Mouse (Mus musculus) intestine, embryonic 14.5 days (tissue): Measurements from ENCODE around the gene Fam219b. TPM values are rescaled to one million over a fixed set of nuclear protein-coding genes. Genes with fewer than 3 reads are reported as not detected.

Source experiments
- ATAC-seq: fragments of 200-750 bp; cut with Nextera tagmentation; replicated peaks from 2 replicates; pipeline ENCODE4 v1.8.0; 2017; ENCODE audit warnings: low read depth, moderate number of reproducible peaks, moderate TSS enrichment, moderate library complexity; ENCODE audit not compliant: low FRiP score, low TSS enrichment
- DNase-seq: peaks from one replicate; pipeline ENCODE4 v3.0.0-alpha.2; 2018; ENCODE audit warnings: low spot score
- H3K27ac ChIP-seq: fragments of 300-500 bp; sonication (generic); 2 replicates; pipeline ENCODE4 v1.5.1; 2014; ENCODE audit warnings: low read depth, mild to moderate bottlenecking, control low read depth
- H3K27me3 ChIP-seq: fragments of 300-500 bp; sonication (generic); replicated peaks from 2 replicates; pipeline ENCODE4 v1.6.1; 2014; ENCODE audit warnings: low read length, control low read depth; ENCODE audit not compliant: control insufficient read depth, insufficient read depth
- H3K36me3 ChIP-seq: fragments of 300-500 bp; sonication (generic); 2 replicates; pipeline ENCODE4 v1.6.1; 2014; ENCODE audit warnings: low read length, control low read depth; ENCODE audit not compliant: control insufficient read depth, insufficient read depth
- H3K4me1 ChIP-seq: fragments of 300-500 bp; sonication (generic); replicated peaks from 2 replicates; pipeline ENCODE4 v1.6.1; 2014; ENCODE audit warnings: low read length, control low read depth, mixed read lengths; ENCODE audit not compliant: control insufficient read depth, insufficient read depth
- H3K4me2 ChIP-seq: fragments of 300-500 bp; sonication (generic); 2 replicates; pipeline ENCODE4 v1.6.1; 2014; ENCODE audit warnings: low read length
- H3K4me3 ChIP-seq: fragments of 300-500 bp; sonication (generic); 2 replicates; pipeline ENCODE4 v1.5.1; 2014; ENCODE audit warnings: low read depth, low read length, control low read depth, mixed read lengths
- H3K9ac ChIP-seq: fragments of 300-500 bp; sonication (generic); 2 replicates; pipeline ENCODE4 v1.6.1; 2014; ENCODE audit warnings: mild to moderate bottlenecking, low read length
- H3K9me3 ChIP-seq: fragments of 300-500 bp; sonication (generic); 2 replicates; pipeline ENCODE4 v1.6.1; 2016; ENCODE audit warnings: low read length, control low read depth; ENCODE audit not compliant: control insufficient read depth
- WGBS: fragments of 180-500 bp; shearing (Covaris S2); extraction: QIAGEN DNeasy Blood & Tissue Kit; methylation state at CpG from one replicate; pipeline ENCODE4 v1.1.7; 2014; 5-methylcytosine and 5-hydroxymethylcytosine counted together
- polyA plus RNA-seq: library from polyadenylated mRNA; unstranded; fragments of >200 nt; fragmentation: Nextera tagmentation; extraction: Ambion mirVana; gene quantifications from 2 replicates; pipeline ENCODE4 v1.2.1, GENCODE M21; 2014

The Fam219b gene
- polyA plus RNA-seq, 1 experiment from 2014 or later: 18.9 TPM

GRCm38 (mm10) chr9:57560861-57561710 is 23.8 kb downstream of the Fam219b start, which contains the start of gene Scamp2:
Gene Scamp2 (plus strand): TSS chr9:57560943.
- Histone ChIP-seq H3K4me1 (peaks cover 29% of the 10 kb centered on the region), H3K27ac (peak within 1 kb of the TSS; percentile 74), H3K9ac (peak within 1 kb of the TSS; percentile 61), H3K4me3 (peak within 1 kb of the TSS; percentile 77), H3K27me3 (no peaks in the 10 kb centered on the region), H3K9me3 (no peaks in the 10 kb centered on the region), H3K36me3 (no peaks in the 10 kb centered on the region), H3K4me2 (peak within 1 kb of the TSS; percentile 50)
- WGBS: 1% methylated on average over 37 of the region's 37 CpGs
- ATAC-seq (peak; percentile 99), DNase-seq (peak; percentile 99)

DNA sequence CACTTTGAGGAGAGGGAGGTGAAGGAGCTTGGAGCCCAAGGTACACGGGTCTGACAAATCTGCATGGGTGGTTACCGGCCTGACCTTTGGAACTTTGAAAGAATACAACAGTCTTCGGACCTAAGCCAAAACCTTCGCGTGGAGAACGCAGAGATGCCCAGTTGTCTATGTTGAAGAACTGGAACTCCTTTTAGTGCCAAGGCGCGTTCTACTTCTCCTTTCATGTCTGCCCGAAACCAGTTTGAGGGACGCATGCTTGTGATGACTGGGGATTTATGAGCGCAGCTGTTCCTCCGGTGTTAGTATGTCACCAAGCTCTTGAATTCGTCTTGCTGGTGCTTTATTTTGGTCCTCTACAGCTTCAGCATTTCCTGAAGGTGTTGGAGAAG is 24.4 kb downstream of the Fam219b start:
- H3K27me3 ChIP-seq: no peaks in the 10 kb centered on the region
- H3K4me2 ChIP-seq: peak overlapping the region; percentile 50
- 0 out of 2 replicates have a peak overlapping the region, but pooled peaks have one; percentile 47 for H3K27ac ChIP-seq
- ATAC-seq (no peak), DNase-seq (no peak)
- peaks cover 35% of the 10 kb centered on the region for H3K4me1 ChIP-seq
- 74% methylated on average over 13 of the region's 13 CpGs for WGBS
- H3K9ac ChIP-seq: peak overlapping the region; percentile 61; the same call in 1 of the 2 replicates
- peak overlapping the region; percentile 77 for H3K4me3 ChIP-seq
- no peaks in the 10 kb centered on the region for H3K9me3 ChIP-seq
- H3K36me3 ChIP-seq: no peaks in the 10 kb centered on the region

- peak overlapping the region; percentile 28; the same call in 1 of the 2 replicates for H3K4me2 ChIP-seq
- 0 out of 2 replicates have a peak, but pooled peaks cover 1% of the 10 kb centered on the region for H3K36me3 ChIP-seq
- ATAC-seq (peak; percentile 21; the same call in 1 of the 2 replicates), DNase-seq (no peak)
- no peaks in the 10 kb centered on the region for H3K27me3 ChIP-seq
- WGBS: 33% methylated on average over 4 of the region's 4 CpGs
- no peaks in the 10 kb centered on the region for H3K9me3 ChIP-seq
- 0 out of 2 replicates have a peak overlapping the region, but pooled peaks have one; percentile 5 for H3K9ac ChIP-seq
- H3K4me1 ChIP-seq: peaks cover 38% of the 10 kb centered on the region
- 0 out of 2 replicates have a peak overlapping the region, but pooled peaks have one; percentile 13 for H3K4me3 ChIP-seq
- H3K27ac ChIP-seq: peak overlapping the region; percentile 47; the same call in 1 of the 2 replicates
These were observed 25.6 kb downstream of the Fam219b start for GRCm38 (mm10) chr9:57562896-57563372.

GRCm38 (mm10) chr9:57564609-57565008 is 27.3 kb downstream of the Fam219b start:
- H3K4me1 ChIP-seq: peaks cover 38% of the 10 kb centered on the region
- no peak overlapping the region for H3K9ac ChIP-seq
- no peak overlapping the region for H3K27ac ChIP-seq
- no peak for DNase-seq
- no peak overlapping the region for H3K4me3 ChIP-seq
- H3K36me3 ChIP-seq: peaks cover 15% of the 10 kb centered on the region
- no peaks in the 10 kb centered on the region for H3K27me3 ChIP-seq
- 90% methylated on average over 6 of the region's 6 CpGs for WGBS
- no peak overlapping the region for H3K4me2 ChIP-seq
- no peak for ATAC-seq
- no peaks in the 10 kb centered on the region for H3K9me3 ChIP-seq

DNA sequence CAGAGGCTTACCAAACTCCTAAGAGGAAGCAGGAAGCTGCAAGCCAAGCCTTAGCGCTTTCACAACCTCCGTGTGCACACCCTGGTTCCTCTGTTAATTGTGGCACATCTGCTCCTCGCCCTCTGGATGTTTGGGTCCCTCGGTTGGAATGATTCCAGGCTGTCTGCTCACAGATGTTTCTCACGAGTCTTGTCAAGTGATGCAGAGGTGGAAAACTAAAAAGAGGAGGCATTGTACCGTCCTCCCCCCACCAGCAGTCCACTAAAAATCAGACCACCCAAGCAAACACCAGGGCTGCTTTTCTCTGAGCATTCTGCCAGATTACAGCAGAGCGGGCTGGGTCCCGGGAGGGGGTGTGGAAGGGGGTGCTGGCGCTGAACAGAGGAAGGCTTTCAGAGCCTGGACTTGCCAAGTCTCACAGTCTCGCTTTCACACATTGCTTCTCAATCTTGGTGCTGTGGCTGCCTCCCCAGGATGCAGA is 28.5 kb downstream of the Fam219b start:
- Histone ChIP-seq H3K4me2 (no peak overlapping the region), H3K4me3 (no peak overlapping the region), H3K4me1 (peaks cover 33% of the 10 kb centered on the region), H3K9ac (no peak overlapping the region), H3K27ac (no peak overlapping the region), H3K27me3 (no peaks in the 10 kb centered on the region), H3K9me3 (no peaks in the 10 kb centered on the region), H3K36me3 (peaks cover 23% of the 10 kb centered on the region)
- ATAC-seq (no peak), DNase-seq (no peak)
- 30% methylated on average over 10 of the region's 10 CpGs for WGBS

DNA sequence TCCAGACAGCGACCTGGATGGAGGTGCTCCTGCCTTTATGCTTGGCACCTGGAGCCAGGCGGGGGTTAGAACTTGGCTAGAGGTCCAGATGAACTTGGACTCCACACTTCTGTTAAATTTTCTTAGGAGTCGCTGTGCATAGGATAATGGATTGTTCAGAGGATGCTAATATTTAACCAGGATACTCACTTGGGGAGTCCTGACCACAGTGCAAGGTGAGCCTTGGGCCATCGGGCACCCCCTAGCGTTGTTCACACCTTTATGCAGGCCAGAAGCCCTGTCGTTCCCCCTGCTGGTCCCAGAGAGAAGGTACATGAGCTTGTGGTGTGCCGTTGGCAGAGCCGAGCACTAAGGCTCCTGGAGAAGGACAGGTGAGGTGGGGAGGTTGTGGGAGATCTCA is 29.5 kb downstream of the Fam219b start:
- H3K27ac ChIP-seq: no peak overlapping the region
- H3K27me3 ChIP-seq: no peaks in the 10 kb centered on the region
- ATAC-seq (no peak), DNase-seq (no peak)
- no peaks in the 10 kb centered on the region for H3K9me3 ChIP-seq
- no peak overlapping the region for H3K4me3 ChIP-seq
- no peak overlapping the region for H3K9ac ChIP-seq
- 53% methylated on average over 8 of the region's 8 CpGs for WGBS
- H3K36me3 ChIP-seq: peaks cover 29% of the 10 kb centered on the region
- peaks cover 28% of the 10 kb centered on the region for H3K4me1 ChIP-seq
- no peak overlapping the region for H3K4me2 ChIP-seq

- Histone ChIP-seq H3K27me3 (no peaks in the 10 kb centered on the region), H3K4me2 (no peak overlapping the region), H3K4me3 (no peak overlapping the region), H3K9ac (no peak overlapping the region), H3K4me1 (peaks cover 17% of the 10 kb centered on the region; the same call in 1 of the 2 replicates), H3K9me3 (no peaks in the 10 kb centered on the region), H3K36me3 (peaks cover 32% of the 10 kb centered on the region), H3K27ac (no peak overlapping the region)
- DNase-seq (no peak), ATAC-seq (no peak)
- WGBS: 93% methylated on average over 6 of the region's 6 CpGs
These were observed 31.2 kb downstream of the Fam219b start for GRCm38 (mm10) chr9:57568500-57568899.

GRCm38 (mm10) chr9:57574397-57574796 is 37.1 kb downstream of the Fam219b start:
- H3K4me3 ChIP-seq: no peak overlapping the region
- H3K27ac ChIP-seq: no peak overlapping the region

More at GRCm38 (mm10) chr9:57574397-57574796, 37.1 kb downstream of the Fam219b start:
- no peaks in the 10 kb centered on the region for H3K4me1 ChIP-seq
- H3K9ac ChIP-seq: no peak overlapping the region
- ATAC-seq: no peak
- H3K27me3 ChIP-seq: no peaks in the 10 kb centered on the region
- no peaks in the 10 kb centered on the region for H3K9me3 ChIP-seq
- H3K36me3 ChIP-seq: peaks cover 45% of the 10 kb centered on the region
- DNase-seq: no peak
- no peak overlapping the region for H3K4me2 ChIP-seq
